Mouse (Mus musculus) liver, embryonic 11.5 days (tissue): ENCODE measurements around the gene Ank2. TPM values are rescaled to one million over a fixed set of nuclear protein-coding genes. Genes with fewer than 3 reads are reported as not detected.

Experiments
- ATAC-seq: fragments of 200-750 bp; cut with Nextera tagmentation; replicated peaks from 2 replicates; pipeline ENCODE4 v1.8.0; 2017; ENCODE audit warnings: moderate number of reproducible peaks, mild to moderate bottlenecking, moderate TSS enrichment, moderate library complexity; ENCODE audit not compliant: low FRiP score
- DNase-seq: peaks from one replicate; pipeline ENCODE4 v3.0.0-alpha.2; 2017; ENCODE audit warnings: low spot score
- H3K27ac ChIP-seq: fragments of 300-500 bp; sonication (generic); 2 replicates; pipeline ENCODE4 v1.5.1; 2014; ENCODE audit warnings: mild to moderate bottlenecking, low read depth, low read length, control low read depth
- H3K27me3 ChIP-seq: fragments of 300-500 bp; sonication (generic); replicated peaks from 2 replicates; pipeline ENCODE4 v1.6.1; 2014; ENCODE audit warnings: low read length, mixed read lengths; ENCODE audit not compliant: control insufficient read depth, insufficient read depth
- H3K36me3 ChIP-seq: fragments of 300-500 bp; sonication (generic); 2 replicates; pipeline ENCODE4 v1.6.1; 2014; ENCODE audit warnings: mild to moderate bottlenecking, low read length, moderate library complexity, mixed read lengths; ENCODE audit not compliant: control insufficient read depth, insufficient read depth
- H3K4me1 ChIP-seq: fragments of 300-500 bp; sonication (generic); replicated peaks from 2 replicates; pipeline ENCODE4 v1.6.1; 2014; ENCODE audit warnings: low read length, mixed read lengths; ENCODE audit not compliant: control insufficient read depth, insufficient read depth
- H3K4me2 ChIP-seq: fragments of 300-500 bp; sonication (generic); 2 replicates; pipeline ENCODE4 v1.6.1; 2014; ENCODE audit warnings: mild to moderate bottlenecking, control low read depth, moderate library complexity
- H3K4me3 ChIP-seq: fragments of 300-500 bp; sonication (generic); 2 replicates; pipeline ENCODE4 v1.5.1; 2014; ENCODE audit warnings: low read depth, low read length, control low read depth
- H3K9ac ChIP-seq: fragments of 300-500 bp; sonication (generic); 2 replicates; pipeline ENCODE4 v1.6.1; 2014; ENCODE audit warnings: low read depth, low read length, control low read depth
- H3K9me3 ChIP-seq: fragments of 300-500 bp; sonication (generic); 2 replicates; pipeline ENCODE4 v1.6.1; 2016; ENCODE audit warnings: low read length, inconsistent platforms, mixed read lengths; ENCODE audit not compliant: control insufficient read depth
- WGBS: fragments of 180-500 bp; shearing (Covaris S2); extraction: QIAGEN DNeasy Blood & Tissue Kit; methylation state at CpG from one replicate; pipeline ENCODE4 v1.1.7; 2014; 5-methylcytosine and 5-hydroxymethylcytosine counted together
- polyA plus RNA-seq: library from polyadenylated mRNA; unstranded; fragments of >200 nt; fragmentation: Nextera tagmentation; extraction: Ambion mirVana; gene quantifications from 2 replicates; pipeline ENCODE4 v1.2.1, GENCODE M21; 2014

The Ank2 gene
- polyA plus RNA-seq, 1 experiment from 2014 or later, result 17.3 TPM

GRCm38 (mm10) chr3:126976793-126977192, 522.4 kb downstream of the Ank2 start:
- Histone ChIP-seq H3K36me3 (no peaks in the 10 kb centered on the region), H3K27ac (no peak overlapping the region), H3K27me3 (no peaks in the 10 kb centered on the region), H3K9me3 (no peaks in the 10 kb centered on the region), H3K9ac (no peak overlapping the region), H3K4me3 (no peak overlapping the region), H3K4me1 (no peaks in the 10 kb centered on the region), H3K4me2 (no peak overlapping the region)
- DNase-seq, result no peak
- no peak for ATAC-seq
- 82% methylated on average over 16 of the region's 16 CpGs for WGBS

- Histone ChIP-seq H3K4me1 (no peaks in the 10 kb centered on the region), H3K27me3 (no peaks in the 10 kb centered on the region), H3K9ac (no peak overlapping the region), H3K4me3 (no peak overlapping the region), H3K27ac (no peak overlapping the region), H3K36me3 (no peaks in the 10 kb centered on the region), H3K4me2 (no peak overlapping the region), H3K9me3 (no peaks in the 10 kb centered on the region)
- no peak for ATAC-seq
- WGBS, result 77% methylated on average over 5 of the region's 5 CpGs
- DNase-seq, result no peak
Measured at GRCm38 (mm10) chr3:126975409-126975808, 523.7 kb downstream of the Ank2 start.

GRCm38 (mm10) chr3:126973551-126973950, 525.6 kb downstream of the Ank2 start:
- H3K9me3 ChIP-seq, result no peaks in the 10 kb centered on the region
- no peak for DNase-seq
- no peaks in the 10 kb centered on the region for H3K36me3 ChIP-seq
- no peak for ATAC-seq
- H3K9ac ChIP-seq, result no peak overlapping the region
- no peak overlapping the region for H3K27ac ChIP-seq
- no peak overlapping the region for H3K4me3 ChIP-seq
- 72% methylated on average over 2 of the region's 2 CpGs for WGBS
- H3K4me2 ChIP-seq, result no peak overlapping the region
- H3K27me3 ChIP-seq, result no peaks in the 10 kb centered on the region
- no peaks in the 10 kb centered on the region for H3K4me1 ChIP-seq

- Histone ChIP-seq H3K4me2 (no peak overlapping the region), H3K27ac (no peak overlapping the region), H3K9ac (no peak overlapping the region), H3K27me3 (no peaks in the 10 kb centered on the region), H3K9me3 (no peaks in the 10 kb centered on the region), H3K36me3 (no peaks in the 10 kb centered on the region), H3K4me3 (no peak overlapping the region), H3K4me1 (no peaks in the 10 kb centered on the region)
- ATAC-seq (no peak), DNase-seq (no peak)
- WGBS, result 89% methylated on average over 9 of the region's 9 CpGs
Measured at GRCm38 (mm10) chr3:126971531-126971930, 527.6 kb downstream of the Ank2 start.

- H3K4me2 ChIP-seq, result no peak overlapping the region
- H3K9ac ChIP-seq, result no peak overlapping the region
- WGBS, result 78% methylated on average over 2 of the region's 2 CpGs
- H3K4me1 ChIP-seq, result no peaks in the 10 kb centered on the region
- ATAC-seq (no peak), DNase-seq (no peak)
- H3K4me3 ChIP-seq, result no peak overlapping the region
- H3K9me3 ChIP-seq, result no peaks in the 10 kb centered on the region
- H3K27ac ChIP-seq, result no peak overlapping the region
- H3K36me3 ChIP-seq, result no peaks in the 10 kb centered on the region
- H3K27me3 ChIP-seq, result no peaks in the 10 kb centered on the region
Measured at GRCm38 (mm10) chr3:126968721-126969120, 530.4 kb downstream of the Ank2 start.

GRCm38 (mm10) chr3:126965767-126966166, 533.4 kb downstream of the Ank2 start:
- no peak overlapping the region for H3K27ac ChIP-seq
- no peak overlapping the region for H3K4me2 ChIP-seq
- H3K4me1 ChIP-seq, result no peaks in the 10 kb centered on the region
- H3K36me3 ChIP-seq, result no peaks in the 10 kb centered on the region
- DNase-seq (no peak), ATAC-seq (no peak)
- H3K4me3 ChIP-seq, result no peak overlapping the region
- 75% methylated on average over 2 of the region's 2 CpGs for WGBS
- no peaks in the 10 kb centered on the region for H3K9me3 ChIP-seq
- H3K27me3 ChIP-seq, result no peaks in the 10 kb centered on the region
- H3K9ac ChIP-seq, result no peak overlapping the region

GRCm38 (mm10) chr3:126962326-126962725, 536.8 kb downstream of the Ank2 start:
- Histone ChIP-seq H3K4me2 (no peak overlapping the region), H3K27ac (no peak overlapping the region), H3K9ac (no peak overlapping the region), H3K36me3 (no peaks in the 10 kb centered on the region), H3K4me1 (no peaks in the 10 kb centered on the region), H3K4me3 (no peak overlapping the region), H3K27me3 (no peaks in the 10 kb centered on the region), H3K9me3 (no peaks in the 10 kb centered on the region)
- 92% methylated on average over 8 of the region's 8 CpGs for WGBS
- DNase-seq (no peak), ATAC-seq (no peak)

- Histone ChIP-seq H3K4me3 (no peak overlapping the region), H3K27ac (no peak overlapping the region), H3K4me2 (no peak overlapping the region), H3K4me1 (no peaks in the 10 kb centered on the region), H3K36me3 (no peaks in the 10 kb centered on the region), H3K9ac (no peak overlapping the region), H3K27me3 (no peaks in the 10 kb centered on the region), H3K9me3 (no peaks in the 10 kb centered on the region)
- ATAC-seq (no peak), DNase-seq (no peak)
- WGBS, result 61% methylated on average over 1 of the region's 1 CpGs
Measured at GRCm38 (mm10) chr3:126952698-126953097, 546.5 kb downstream of the Ank2 start.

- Histone ChIP-seq H3K27ac (no peak overlapping the region), H3K9ac (no peak overlapping the region), H3K27me3 (no peaks in the 10 kb centered on the region), H3K9me3 (no peaks in the 10 kb centered on the region), H3K4me1 (no peaks in the 10 kb centered on the region), H3K36me3 (no peaks in the 10 kb centered on the region), H3K4me2 (no peak overlapping the region), H3K4me3 (no peak overlapping the region)
- ATAC-seq, result no peak
- WGBS, result 90% methylated on average over 10 of the region's 10 CpGs
- no peak for DNase-seq
Measured at GRCm38 (mm10) chr3:126946591-126946990, 552.6 kb downstream of the Ank2 start.
